Mouse (Mus musculus) stomach, embryonic 14.5 days (tissue): ENCODE measurements around the gene Cfd. TPM values are rescaled to one million over a fixed set of nuclear protein-coding genes. Genes with fewer than 3 reads are reported as not detected.

Source experiments
- ATAC-seq: fragments of 200-750 bp; cut with Nextera tagmentation; 2 replicates; pipeline ENCODE4 v1.8.0; 2017; ENCODE audit warnings: low read depth, moderate TSS enrichment; ENCODE audit not compliant: insufficient number of reproducible peaks, insufficient read depth, low FRiP score
- H3K27ac ChIP-seq: fragments of 300-500 bp; sonication (generic); 2 replicates; pipeline ENCODE4 v1.5.1; 2014; ENCODE audit warnings: mild to moderate bottlenecking, low read length, moderate library complexity, mixed read lengths
- H3K27me3 ChIP-seq: fragments of 300-500 bp; sonication (generic); 2 replicates; pipeline ENCODE4 v1.6.1; 2014; ENCODE audit warnings: low read length, control low read depth, mixed read lengths; ENCODE audit not compliant: control insufficient read depth, insufficient read depth
- H3K36me3 ChIP-seq: fragments of 300-500 bp; sonication (generic); 2 replicates; pipeline ENCODE4 v1.6.1; 2014; ENCODE audit warnings: mild to moderate bottlenecking, control low read depth, low read length, moderate library complexity, mixed read lengths; ENCODE audit not compliant: control insufficient read depth, insufficient read depth
- H3K4me1 ChIP-seq: fragments of 300-500 bp; sonication (generic); 2 replicates; pipeline ENCODE4 v1.6.1; 2014; ENCODE audit warnings: low read length, control low read depth, mixed read lengths; ENCODE audit not compliant: control insufficient read depth, insufficient read depth
- H3K4me2 ChIP-seq: fragments of 300-500 bp; sonication (generic); replicated peaks from 2 replicates; pipeline ENCODE4 v1.6.1; 2014; ENCODE audit warnings: low read depth, low read length, control low read depth
- H3K4me3 ChIP-seq: fragments of 300-500 bp; sonication (generic); 2 replicates; pipeline ENCODE4 v1.5.1; 2014; ENCODE audit warnings: low read depth, low read length, control low read depth
- H3K9ac ChIP-seq: fragments of 300-500 bp; sonication (generic); replicated peaks from 2 replicates; pipeline ENCODE4 v1.6.1; 2014; ENCODE audit warnings: low read depth, mild to moderate bottlenecking, control low read depth, low read length, moderate library complexity, mixed read lengths
- H3K9me3 ChIP-seq: fragments of 300-500 bp; sonication (generic); 2 replicates; pipeline ENCODE4 v1.6.1; 2016; ENCODE audit warnings: low read depth, low read length, control low read depth; ENCODE audit not compliant: control insufficient read depth
- WGBS: fragments of 180-500 bp; shearing (Covaris S2); extraction: QIAGEN DNeasy Blood & Tissue Kit; methylation state at CpG from one replicate; pipeline ENCODE4 v1.1.7; 2014; 5-methylcytosine and 5-hydroxymethylcytosine counted together
- polyA plus RNA-seq: library from polyadenylated mRNA; unstranded; fragments of >200 nt; fragmentation: Nextera tagmentation; extraction: Ambion mirVana; gene quantifications from 2 replicates; pipeline ENCODE4 v1.2.1, GENCODE M21; 2014

The Cfd gene
- polyA plus RNA-seq, 1 experiment from 2014 or later, result not detected

- under 1% methylated on average over 28 of the region's 29 CpGs for WGBS
- Histone ChIP-seq H3K27ac (peak overlapping the region; percentile 96), H3K9ac (peak overlapping the region; percentile 85), H3K36me3 (peaks cover 18% of the 10 kb centered on the region), H3K9me3 (no peaks in the 10 kb centered on the region), H3K27me3 (peaks cover 1% of the 10 kb centered on the region; the same call in 1 of the 2 replicates), H3K4me3 (peak overlapping the region; percentile 77), H3K4me2 (peak overlapping the region; percentile 83), H3K4me1 (peaks cover 37% of the 10 kb centered on the region)
- no peak for ATAC-seq
Observed at GRCm38 (mm10) chr10:79928030-79928694, 37.5 kb downstream of the Cfd start.

DNA sequence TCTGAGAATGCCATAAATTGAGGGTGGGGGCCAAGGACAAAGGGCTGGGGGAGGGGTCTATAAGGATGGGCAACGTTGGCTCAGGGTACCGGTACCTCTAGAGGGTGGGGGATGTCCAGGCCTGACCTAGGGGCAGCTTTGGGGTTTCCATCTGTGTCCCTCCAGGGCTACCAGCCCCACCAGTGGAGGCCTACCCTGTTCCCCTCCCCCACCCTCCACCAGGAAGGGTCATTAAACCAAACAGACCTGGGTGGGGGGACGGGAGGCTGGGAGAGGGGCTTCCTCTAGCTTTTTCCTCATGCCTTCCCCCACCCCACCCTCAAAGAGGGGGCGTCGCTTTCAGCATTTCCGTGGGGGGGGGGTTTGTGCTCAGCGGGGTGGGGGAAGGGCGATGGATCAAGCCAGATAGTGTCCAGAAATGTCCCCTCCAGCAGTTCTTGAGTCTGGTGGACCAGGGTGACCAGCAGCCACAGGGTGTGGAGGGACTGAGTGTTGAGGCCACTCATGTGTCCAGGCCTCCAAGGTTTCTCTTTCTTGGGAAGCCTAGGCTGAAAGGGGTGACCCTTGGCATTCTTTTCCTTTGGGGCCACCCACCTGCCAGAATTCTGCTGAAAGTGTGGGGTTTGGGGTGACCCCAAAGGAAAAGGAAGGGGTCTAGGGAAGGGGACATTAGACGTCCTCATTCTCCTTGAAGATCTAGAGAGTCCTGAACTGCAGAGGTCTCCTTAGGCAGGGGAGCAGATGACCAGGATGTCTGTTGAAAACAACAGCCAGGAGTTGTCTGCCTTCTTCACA is 38.5 kb downstream of the Cfd start:
- ATAC-seq, result no peak
- no peaks in the 10 kb centered on the region for H3K9me3 ChIP-seq
- H3K27ac ChIP-seq, result peak overlapping the region; percentile 48; the same call in 1 of the 2 replicates
- H3K4me3 ChIP-seq, result peak overlapping the region; percentile 77
- H3K36me3 ChIP-seq, result peaks cover 22% of the 10 kb centered on the region
- WGBS, result 17% methylated on average over 9 of the region's 9 CpGs
- peaks cover 46% of the 10 kb centered on the region for H3K4me1 ChIP-seq
- peak overlapping the region; percentile 83 for H3K4me2 ChIP-seq
- no peak overlapping the region; the same call in 1 of the 2 replicates for H3K9ac ChIP-seq
- H3K27me3 ChIP-seq, result no peaks in the 10 kb centered on the region

DNA sequence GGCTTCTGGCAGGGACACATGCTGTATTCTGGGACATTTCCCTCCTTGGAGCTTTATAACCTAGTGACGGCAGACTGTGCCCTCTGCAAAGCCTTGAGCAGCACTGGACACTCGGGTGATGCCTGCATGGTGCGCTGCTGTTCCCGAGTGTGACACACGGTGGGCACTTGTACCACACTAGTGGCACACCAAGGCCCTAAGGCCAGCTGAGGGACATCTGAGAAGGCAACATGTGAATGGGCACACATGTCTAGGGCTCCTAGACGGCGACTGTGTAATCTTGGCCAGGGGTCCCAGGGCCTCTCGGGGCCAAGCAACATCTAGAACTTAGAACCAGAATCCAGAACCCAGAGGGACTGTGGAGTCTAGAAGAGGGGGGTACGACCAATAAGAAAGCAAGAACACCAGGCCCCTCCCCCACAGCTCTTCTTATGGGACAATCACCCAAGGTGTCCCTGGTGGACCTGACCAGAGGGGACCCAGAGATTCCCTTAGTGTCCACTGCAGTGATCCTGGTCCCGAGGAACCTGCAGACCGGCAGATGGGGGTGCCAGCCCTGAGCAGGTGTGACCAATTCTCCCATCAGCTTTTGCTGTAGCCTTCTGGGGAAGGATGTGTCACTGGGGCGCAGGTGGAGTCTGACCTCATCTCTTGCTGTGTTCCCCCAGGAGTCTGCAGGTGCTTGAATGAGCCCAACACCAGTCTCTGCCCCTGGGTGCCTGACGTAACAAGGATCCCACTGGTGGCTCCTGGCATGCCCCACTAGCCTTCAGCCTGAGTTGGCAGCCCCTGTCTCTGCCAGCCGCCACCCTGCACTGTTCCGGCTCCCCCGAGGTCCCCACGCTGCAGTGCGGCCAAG is 39.5 kb downstream of the Cfd start:
- Histone ChIP-seq H3K27ac (no peak overlapping the region), H3K36me3 (peaks cover 22% of the 10 kb centered on the region), H3K9me3 (no peaks in the 10 kb centered on the region), H3K4me2 (no peak overlapping the region), H3K4me3 (no peak overlapping the region), H3K27me3 (no peaks in the 10 kb centered on the region), H3K4me1 (peaks cover 54% of the 10 kb centered on the region), H3K9ac (no peak overlapping the region)
- ATAC-seq, result no peak
- 87% methylated on average over 18 of the region's 18 CpGs for WGBS

DNA sequence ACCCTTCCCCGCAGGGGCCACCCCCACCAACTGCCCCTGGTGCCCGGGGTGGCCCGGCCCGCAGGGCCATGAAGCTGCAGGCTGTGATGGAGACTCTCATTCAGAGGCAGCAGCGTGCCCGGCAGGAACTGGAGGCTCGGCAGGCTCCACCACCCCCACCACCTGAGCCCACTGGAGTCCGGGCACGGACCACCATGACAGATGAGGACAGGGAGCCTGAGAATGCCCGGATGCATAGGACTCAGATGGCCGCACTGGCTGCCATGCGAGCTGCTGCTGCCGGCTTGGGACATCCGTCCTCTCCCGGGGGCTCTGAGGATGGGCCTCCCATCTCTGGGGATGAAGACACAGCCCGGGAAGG is 40.2 kb downstream of the Cfd start:
- H3K4me2 ChIP-seq, result no peak overlapping the region
- H3K4me3 ChIP-seq, result no peak overlapping the region
- H3K27ac ChIP-seq, result no peak overlapping the region
- H3K9me3 ChIP-seq, result no peaks in the 10 kb centered on the region
- no peak for ATAC-seq
- no peaks in the 10 kb centered on the region for H3K27me3 ChIP-seq
- no peak overlapping the region for H3K9ac ChIP-seq
- peaks cover 22% of the 10 kb centered on the region for H3K36me3 ChIP-seq
- peaks cover 50% of the 10 kb centered on the region for H3K4me1 ChIP-seq
- 92% methylated on average over 16 of the region's 16 CpGs for WGBS

DNA sequence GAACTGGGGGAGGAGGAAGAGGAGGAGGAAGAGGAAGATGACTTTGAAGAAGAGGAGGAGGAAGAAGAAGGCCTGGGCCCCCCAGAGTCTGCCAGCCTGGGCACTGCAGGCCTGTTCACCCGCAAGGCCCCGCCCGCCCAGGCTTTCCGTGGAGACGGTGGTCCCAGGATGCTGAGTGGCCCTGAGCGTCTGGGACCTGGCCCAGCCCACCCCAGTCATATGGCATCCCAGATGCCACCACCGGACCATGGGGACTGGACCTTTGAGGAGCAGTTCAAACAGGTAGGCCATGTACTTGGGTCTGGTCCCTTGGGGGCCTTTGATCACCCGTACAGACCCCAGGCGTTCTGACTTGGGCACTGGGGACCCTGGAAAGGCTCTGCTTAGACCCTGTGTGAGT is 41.1 kb downstream of the Cfd start:
- H3K9ac ChIP-seq, result no peak overlapping the region
- H3K36me3 ChIP-seq, result peaks cover 22% of the 10 kb centered on the region
- WGBS, result 82% methylated on average over 9 of the region's 9 CpGs
- no peak overlapping the region for H3K4me2 ChIP-seq
- H3K4me1 ChIP-seq, result peaks cover 52% of the 10 kb centered on the region
- H3K27ac ChIP-seq, result no peak overlapping the region
- no peak overlapping the region for H3K4me3 ChIP-seq
- no peak for ATAC-seq
- no peaks in the 10 kb centered on the region for H3K9me3 ChIP-seq
- no peaks in the 10 kb centered on the region for H3K27me3 ChIP-seq

GRCm38 (mm10) chr10:79932736-79933135 is 42.1 kb downstream of the Cfd start:
- Histone ChIP-seq H3K4me3 (no peak overlapping the region), H3K4me2 (no peak overlapping the region), H3K4me1 (peaks cover 58% of the 10 kb centered on the region), H3K9ac (no peak overlapping the region), H3K27me3 (no peaks in the 10 kb centered on the region), H3K9me3 (no peaks in the 10 kb centered on the region), H3K27ac (peak overlapping the region; percentile 55; the same call in 1 of the 2 replicates), H3K36me3 (peaks cover 26% of the 10 kb centered on the region)
- ATAC-seq, result no peak; the same call in 1 of the 2 replicates
- WGBS, result 19% methylated on average over 8 of the region's 8 CpGs

GRCm38 (mm10) chr10:79933145-79933679 is 42.6 kb downstream of the Cfd start:
- Histone ChIP-seq H3K4me3 (no peak overlapping the region), H3K4me1 (peaks cover 58% of the 10 kb centered on the region), H3K9ac (no peak overlapping the region), H3K27ac (peak overlapping the region; percentile 55; the same call in 1 of the 2 replicates), H3K27me3 (no peaks in the 10 kb centered on the region), H3K9me3 (no peaks in the 10 kb centered on the region), H3K4me2 (no peak overlapping the region), H3K36me3 (peaks cover 31% of the 10 kb centered on the region)
- ATAC-seq, result no peak
- WGBS, result 60% methylated on average over 9 of the region's 9 CpGs

- Histone ChIP-seq H3K9me3 (no peaks in the 10 kb centered on the region), H3K27ac (0 out of 2 replicates have a peak overlapping the region, but pooled peaks have one; percentile 55), H3K4me2 (no peak overlapping the region), H3K4me1 (peaks cover 57% of the 10 kb centered on the region), H3K4me3 (no peak overlapping the region), H3K36me3 (peaks cover 35% of the 10 kb centered on the region), H3K9ac (no peak overlapping the region), H3K27me3 (no peaks in the 10 kb centered on the region)
- no peak for ATAC-seq
- WGBS, result 73% methylated on average over 6 of the region's 6 CpGs
Observed at GRCm38 (mm10) chr10:79933861-79934260, 43.2 kb downstream of the Cfd start.
